Mouse (Mus musculus) cerebellum, adult 2 months (tissue): ENCODE data around the gene Gucy1b2.

Experiments
- CTCF ChIP-seq: fragments of 200-500 bp; IDR thresholded peaks from 2 replicates; pipeline ENCODE4 v1.5.1; 2011; ENCODE audit warnings: low read depth, mild to moderate bottlenecking, control low read depth, low read length, moderate library complexity, borderline replicate concordance; ENCODE audit not compliant: insufficient read depth
- POLR2A ChIP-seq: fragments of 200-500 bp; IDR thresholded peaks from 2 replicates; pipeline ENCODE4 v1.6.1; 2011; ENCODE audit warnings: low read length, control low read depth, borderline replicate concordance; ENCODE audit not compliant: insufficient read depth

- TF ChIP-seq POLR2A: no peak
- TF ChIP-seq CTCF: no peak
Measured at GRCm38 (mm10) chr14:62389729-62390536, 66.2 kb downstream of the Gucy1b2 start.
